Mouse (Mus musculus) intestine, embryonic 14.5 days (tissue): Measurements from ENCODE around the gene Cuedc1. TPM values are rescaled to one million over a fixed set of nuclear protein-coding genes. Genes with fewer than 3 reads are reported as not detected.
"Not testable (repeated sequence)": the region's sequence is repeated elsewhere in the genome, so short reads cannot be mapped to it uniquely, and the experiment has no call there.

Experiments
- ATAC-seq: fragments of 200-750 bp; cut with Nextera tagmentation; replicated peaks from 2 replicates; pipeline ENCODE4 v1.8.0; 2017; ENCODE audit warnings: low read depth, moderate number of reproducible peaks, moderate TSS enrichment, moderate library complexity; ENCODE audit not compliant: low FRiP score, low TSS enrichment
- DNase-seq: peaks from one replicate; pipeline ENCODE4 v3.0.0-alpha.2; 2018; ENCODE audit warnings: low spot score
- H3K27ac ChIP-seq: fragments of 300-500 bp; sonication (generic); 2 replicates; pipeline ENCODE4 v1.5.1; 2014; ENCODE audit warnings: low read depth, mild to moderate bottlenecking, control low read depth
- H3K27me3 ChIP-seq: fragments of 300-500 bp; sonication (generic); replicated peaks from 2 replicates; pipeline ENCODE4 v1.6.1; 2014; ENCODE audit warnings: low read length, control low read depth; ENCODE audit not compliant: control insufficient read depth, insufficient read depth
- H3K36me3 ChIP-seq: fragments of 300-500 bp; sonication (generic); 2 replicates; pipeline ENCODE4 v1.6.1; 2014; ENCODE audit warnings: low read length, control low read depth; ENCODE audit not compliant: control insufficient read depth, insufficient read depth
- H3K4me1 ChIP-seq: fragments of 300-500 bp; sonication (generic); replicated peaks from 2 replicates; pipeline ENCODE4 v1.6.1; 2014; ENCODE audit warnings: low read length, control low read depth, mixed read lengths; ENCODE audit not compliant: control insufficient read depth, insufficient read depth
- H3K4me2 ChIP-seq: fragments of 300-500 bp; sonication (generic); 2 replicates; pipeline ENCODE4 v1.6.1; 2014; ENCODE audit warnings: low read length
- H3K4me3 ChIP-seq: fragments of 300-500 bp; sonication (generic); 2 replicates; pipeline ENCODE4 v1.5.1; 2014; ENCODE audit warnings: low read depth, low read length, control low read depth, mixed read lengths
- H3K9ac ChIP-seq: fragments of 300-500 bp; sonication (generic); 2 replicates; pipeline ENCODE4 v1.6.1; 2014; ENCODE audit warnings: mild to moderate bottlenecking, low read length
- H3K9me3 ChIP-seq: fragments of 300-500 bp; sonication (generic); 2 replicates; pipeline ENCODE4 v1.6.1; 2016; ENCODE audit warnings: low read length, control low read depth; ENCODE audit not compliant: control insufficient read depth
- WGBS: fragments of 180-500 bp; shearing (Covaris S2); extraction: QIAGEN DNeasy Blood & Tissue Kit; methylation state at CpG from one replicate; pipeline ENCODE4 v1.1.7; 2014; 5-methylcytosine and 5-hydroxymethylcytosine counted together
- polyA plus RNA-seq: library from polyadenylated mRNA; unstranded; fragments of >200 nt; fragmentation: Nextera tagmentation; extraction: Ambion mirVana; gene quantifications from 2 replicates; pipeline ENCODE4 v1.2.1, GENCODE M21; 2014

Cuedc1 gene
- polyA plus RNA-seq, 1 experiment from 2014 or later, result 16.7 TPM

DNA sequence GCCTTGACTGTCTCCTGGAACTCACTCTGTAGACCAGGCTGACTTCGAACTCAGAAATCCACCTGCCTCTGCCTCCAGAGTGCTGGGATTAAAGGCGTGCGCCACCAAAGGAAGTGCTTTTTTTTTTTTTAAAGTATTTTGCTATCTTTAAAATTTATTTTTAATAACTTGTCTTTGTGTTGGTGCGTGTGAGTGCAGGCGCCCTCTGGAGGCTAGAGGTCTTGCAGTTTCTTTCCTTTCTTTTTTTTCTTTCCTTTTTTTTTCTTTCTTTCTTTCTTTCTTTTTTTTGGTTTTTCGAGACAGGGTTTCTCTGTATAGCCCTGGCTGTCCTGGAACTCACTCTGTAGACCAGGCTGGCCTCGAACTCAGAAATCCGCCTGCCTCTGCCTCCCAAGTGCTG is 108.7 kb downstream of the Cuedc1 start:
- H3K27me3 ChIP-seq, H3K4me2 ChIP-seq, H3K9me3 ChIP-seq, H3K4me3 ChIP-seq, H3K4me1 ChIP-seq, H3K9ac ChIP-seq, DNase-seq, ATAC-seq, H3K27ac ChIP-seq: not testable (repeated sequence)
- WGBS, result 86% methylated on average over 8 of the region's 8 CpGs
- peaks cover 39% of the 10 kb centered on the region for H3K36me3 ChIP-seq

DNA sequence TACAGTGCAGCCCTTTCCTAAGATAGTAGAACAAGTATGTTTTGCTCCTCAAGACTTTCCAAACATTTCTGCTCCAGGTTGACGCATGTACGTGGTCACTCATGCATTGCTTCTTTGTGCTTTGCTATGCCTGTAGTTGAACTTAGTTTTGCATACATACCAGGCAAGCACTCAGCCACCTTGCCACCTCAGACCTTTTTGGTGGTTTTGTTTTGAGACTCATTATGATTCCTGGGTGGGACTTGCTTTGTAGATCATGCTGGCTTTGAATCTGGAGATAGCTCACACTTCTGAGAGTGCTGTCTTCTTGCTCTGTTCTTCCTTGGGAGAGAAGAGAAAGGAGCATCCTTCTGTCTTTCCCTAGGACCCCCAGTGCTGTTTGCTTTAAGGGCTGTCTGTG is 109.8 kb downstream of the Cuedc1 start:
- peaks cover 40% of the 10 kb centered on the region for H3K36me3 ChIP-seq
- H3K4me2 ChIP-seq, result no peak overlapping the region
- 96% methylated on average over 2 of the region's 2 CpGs for WGBS
- H3K4me3 ChIP-seq, result no peak overlapping the region
- H3K27ac ChIP-seq, result no peak overlapping the region
- no peaks in the 10 kb centered on the region for H3K27me3 ChIP-seq
- no peak overlapping the region for H3K9ac ChIP-seq
- ATAC-seq (no peak), DNase-seq (no peak)
- peaks cover 10% of the 10 kb centered on the region for H3K4me1 ChIP-seq
- H3K9me3 ChIP-seq, result no peaks in the 10 kb centered on the region

DNA sequence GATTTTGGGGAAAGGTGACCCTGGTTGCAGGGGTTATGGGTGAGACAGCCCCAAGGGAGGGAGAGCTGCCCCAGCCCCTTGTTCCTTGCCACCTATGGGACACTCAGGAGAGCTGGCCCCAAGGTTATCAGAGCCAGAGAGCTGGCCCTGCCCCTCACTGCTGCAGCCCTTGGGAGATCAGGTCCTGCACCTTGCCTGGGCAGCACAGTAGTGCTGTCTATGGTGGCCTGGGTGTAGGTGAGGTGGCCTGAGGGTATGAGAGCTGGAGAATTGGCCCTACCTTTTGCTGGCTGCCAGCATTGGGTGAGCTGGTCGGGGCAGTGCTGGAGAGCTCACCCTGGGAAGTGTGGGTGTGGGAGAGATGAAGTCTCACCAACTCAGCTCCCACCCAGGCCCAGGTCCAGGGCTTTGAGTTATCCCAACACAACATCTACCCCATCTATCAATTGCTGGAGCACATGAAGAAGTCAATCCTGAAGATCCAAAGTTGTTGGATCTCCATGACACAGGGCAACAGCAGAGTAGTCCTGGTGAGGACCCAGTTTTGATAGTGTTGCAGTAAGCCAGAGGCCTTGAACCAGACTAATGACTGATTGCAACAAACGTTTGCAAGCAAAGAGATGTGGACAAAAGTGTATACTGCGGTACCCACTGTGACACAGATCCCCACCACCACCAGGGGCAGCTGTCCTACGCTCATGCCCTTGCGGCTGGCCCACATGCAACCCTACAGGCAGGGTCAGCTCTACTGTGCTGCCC is 114.1 kb downstream of the Cuedc1 start:
- Histone ChIP-seq H3K4me1 (no peaks in the 10 kb centered on the region), H3K36me3 (peaks cover 40% of the 10 kb centered on the region)
- WGBS, result 80% methylated on average over 5 of the region's 5 CpGs

DNA sequence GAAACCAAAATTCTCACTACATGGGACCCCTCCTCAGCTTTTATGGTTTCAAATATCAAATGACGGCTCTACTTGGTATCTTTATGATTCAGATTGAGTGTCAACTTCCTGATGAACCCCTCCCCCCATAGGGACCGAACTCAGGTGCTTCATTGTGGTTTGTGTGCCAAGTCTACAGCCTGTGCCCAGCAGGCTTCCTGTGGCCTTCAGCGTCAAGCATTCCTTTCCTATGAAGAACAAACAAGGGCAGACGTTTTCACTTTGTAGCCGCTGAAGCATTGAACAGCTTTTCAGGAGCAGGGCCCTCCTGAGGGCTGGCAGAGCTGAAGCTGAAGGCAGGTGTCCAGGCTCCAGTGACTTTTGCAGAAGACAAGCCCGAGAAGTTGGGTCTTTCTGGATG is 115.9 kb downstream of the Cuedc1 start:
- no peaks in the 10 kb centered on the region for H3K9me3 ChIP-seq
- no peaks in the 10 kb centered on the region for H3K27me3 ChIP-seq
- peaks cover 28% of the 10 kb centered on the region for H3K36me3 ChIP-seq
- no peak overlapping the region for H3K9ac ChIP-seq
- ATAC-seq (no peak), DNase-seq (no peak)
- no peak overlapping the region for H3K4me2 ChIP-seq
- no peak overlapping the region for H3K27ac ChIP-seq
- 51% methylated on average over 6 of the region's 6 CpGs for WGBS
- no peaks in the 10 kb centered on the region for H3K4me1 ChIP-seq
- no peak overlapping the region for H3K4me3 ChIP-seq

More for the DNA sequence above, 114.1 kb downstream of the Cuedc1 start:
- Histone ChIP-seq H3K9me3 (no peaks in the 10 kb centered on the region), H3K4me2 (no peak overlapping the region), H3K27me3 (no peaks in the 10 kb centered on the region), H3K27ac (no peak overlapping the region), H3K9ac (no peak overlapping the region), H3K4me3 (no peak overlapping the region)
- ATAC-seq (no peak), DNase-seq (no peak)

DNA sequence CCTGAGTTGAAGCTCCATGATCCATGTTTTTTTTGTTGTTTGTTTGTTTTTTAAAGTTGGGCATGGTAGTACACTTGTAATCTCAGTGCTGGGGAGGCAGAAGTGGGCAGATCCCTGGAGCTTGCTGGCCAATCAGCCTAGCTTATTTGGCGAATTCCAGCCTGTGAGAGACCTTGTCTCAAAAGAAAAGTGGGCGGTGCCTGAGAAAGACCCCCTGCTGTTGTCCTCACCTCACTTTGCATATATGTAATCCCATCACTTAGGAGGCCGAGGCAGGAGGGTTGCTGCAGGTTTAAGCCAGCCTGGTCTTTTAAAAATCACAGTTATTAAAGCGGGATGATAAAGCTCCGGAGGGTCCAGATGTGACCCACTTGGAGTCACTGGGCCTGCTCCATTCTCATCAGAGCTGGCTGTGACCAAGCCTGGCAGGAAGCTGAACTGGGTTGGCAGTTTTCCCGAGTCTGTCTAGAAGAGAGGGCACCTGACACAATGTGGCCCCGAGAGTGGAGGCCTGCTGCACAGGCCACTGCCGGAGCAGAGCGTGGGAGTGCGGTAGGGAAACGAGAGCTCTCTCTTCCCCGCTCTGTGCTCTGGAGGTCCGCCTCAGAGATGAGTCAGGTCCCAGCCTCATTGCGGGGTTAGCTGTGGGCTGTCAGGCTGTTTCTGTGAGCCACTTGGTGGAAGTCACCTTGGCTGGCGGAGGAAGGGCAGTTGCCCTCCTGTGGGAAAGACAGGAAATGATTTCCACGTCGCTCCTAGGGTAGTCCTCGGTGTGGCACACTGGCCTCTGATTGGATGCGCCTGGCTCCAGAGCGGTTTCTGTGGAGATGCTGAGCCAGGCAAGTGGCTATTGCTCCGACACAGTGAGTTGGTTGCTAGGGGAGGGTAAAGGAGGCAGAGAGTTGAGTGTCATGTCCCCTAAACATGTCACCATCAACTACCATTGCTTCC is 117.3 kb downstream of the Cuedc1 start:
- WGBS, result 60% methylated on average over 21 of the region's 21 CpGs
- no peak for DNase-seq
- no peaks in the 10 kb centered on the region for H3K27me3 ChIP-seq

DNA sequence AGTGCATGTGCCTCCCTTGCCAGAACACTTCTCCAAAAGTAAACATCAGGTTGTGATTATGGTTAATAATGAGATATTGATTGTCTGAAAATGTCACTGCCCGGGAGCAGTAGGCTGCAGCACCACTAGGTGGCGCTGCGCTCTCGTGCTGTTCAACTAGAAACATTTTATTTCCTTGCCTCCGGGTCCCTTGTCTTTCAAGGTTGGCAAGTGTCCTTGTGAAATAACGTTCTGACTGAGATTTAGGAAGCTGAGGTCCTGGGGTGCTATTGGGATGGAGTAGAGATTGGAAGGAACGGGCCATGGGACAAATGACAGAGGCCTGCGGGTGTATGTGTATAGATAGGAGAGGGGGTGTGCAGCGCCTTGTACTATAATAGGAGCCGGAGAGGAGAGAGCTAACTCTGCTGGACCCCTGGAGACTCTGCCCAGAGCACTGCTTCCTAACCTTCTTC is 118.4 kb downstream of the Cuedc1 start:
- Histone ChIP-seq H3K9ac (no peak overlapping the region), H3K27me3 (no peaks in the 10 kb centered on the region), H3K4me3 (no peak overlapping the region), H3K36me3 (peaks cover 5% of the 10 kb centered on the region), H3K4me2 (no peak overlapping the region), H3K4me1 (no peaks in the 10 kb centered on the region), H3K27ac (no peak overlapping the region), H3K9me3 (no peaks in the 10 kb centered on the region)
- 24% methylated on average over 10 of the region's 10 CpGs for WGBS
- DNase-seq (peak; percentile 77), ATAC-seq (no peak)

More for the DNA sequence above, 117.3 kb downstream of the Cuedc1 start:
- peak; percentile 45; the same call in 1 of the 2 replicates for ATAC-seq
- H3K27ac ChIP-seq, result no peak overlapping the region
- H3K4me3 ChIP-seq, result no peak overlapping the region
- H3K36me3 ChIP-seq, result peaks cover 16% of the 10 kb centered on the region
- no peaks in the 10 kb centered on the region for H3K9me3 ChIP-seq
- no peak overlapping the region for H3K9ac ChIP-seq
- H3K4me1 ChIP-seq, result no peaks in the 10 kb centered on the region
- H3K4me2 ChIP-seq, result no peak overlapping the region

DNA sequence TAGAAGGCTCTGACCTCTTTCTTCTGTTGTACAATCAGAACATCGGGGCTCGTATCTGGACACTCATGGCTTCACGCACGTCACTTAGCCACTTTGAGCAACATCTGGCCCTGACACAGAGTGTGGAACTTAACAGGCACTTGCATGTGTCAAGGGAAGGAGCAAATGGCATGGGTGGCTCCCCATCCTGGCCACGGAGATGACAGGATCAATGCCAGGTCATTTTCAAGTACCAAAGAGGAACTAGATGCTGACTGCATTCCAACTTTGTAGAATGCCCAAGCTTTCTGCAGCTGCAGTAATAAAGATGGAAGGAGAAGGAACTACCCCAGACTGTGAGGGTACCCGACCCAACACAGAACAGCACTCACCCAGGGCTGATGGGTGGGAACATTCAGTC is 120.3 kb downstream of the Cuedc1 start:
- Histone ChIP-seq H3K4me3 (no peak overlapping the region), H3K27me3 (no peaks in the 10 kb centered on the region), H3K27ac (no peak overlapping the region), H3K4me2 (no peak overlapping the region), H3K9me3 (no peaks in the 10 kb centered on the region), H3K9ac (no peak overlapping the region), H3K4me1 (no peaks in the 10 kb centered on the region), H3K36me3 (no peaks in the 10 kb centered on the region)
- 82% methylated on average over 6 of the region's 6 CpGs for WGBS
- DNase-seq, result no peak
- ATAC-seq, result no peak

DNA sequence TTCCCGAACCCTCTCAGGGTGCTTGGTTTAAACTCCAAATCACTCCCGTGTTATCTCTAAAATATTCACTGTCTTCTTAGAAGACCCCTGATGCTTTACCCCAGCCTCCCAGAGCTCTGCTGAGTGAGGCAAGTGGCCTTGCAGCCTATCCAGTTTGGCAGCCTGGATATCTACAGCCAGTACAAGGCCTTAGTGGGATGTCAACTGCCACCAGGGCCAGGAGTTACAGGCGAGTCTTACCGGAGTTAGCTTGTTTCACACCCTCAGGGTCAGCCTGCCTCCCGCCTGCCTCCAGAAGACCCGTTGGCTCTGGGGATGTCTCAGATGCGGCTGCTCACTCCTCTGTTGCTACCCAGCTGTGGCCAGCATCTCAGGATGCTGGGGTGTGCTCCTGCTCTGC is 120.7 kb downstream of the Cuedc1 start:
- 58% methylated on average over 7 of the region's 7 CpGs for WGBS
- Histone ChIP-seq H3K27me3 (no peaks in the 10 kb centered on the region), H3K9me3 (no peaks in the 10 kb centered on the region), H3K27ac (no peak overlapping the region), H3K4me3 (no peak overlapping the region), H3K4me2 (no peak overlapping the region), H3K36me3 (no peaks in the 10 kb centered on the region), H3K4me1 (no peaks in the 10 kb centered on the region), H3K9ac (no peak overlapping the region)
- no peak for ATAC-seq
- DNase-seq, result no peak
